Mouse (Mus musculus): ENCODE results near the gene P3h1. TPM values are rescaled to one million over a fixed set of nuclear protein-coding genes. Genes with fewer than 3 reads are reported as not detected.
A peak's percentile ranks its signal among the peaks of the same experiment; 100 is the strongest.

P3h1 gene
- 1 to 10 TPM; 6.5 to 6.9 TPM for total RNA-seq (2021)

GRCm38 (mm10) chr4:119232410-119233255 lies at the start of gene P3h1, which contains the start of gene AU022252:
Gene P3h1 (plus strand): TSS chr4:119232915.
Gene AU022252 (minus strand): TSS chr4:119232712.
- DNase-seq (ENCODE audit: low spot score in 2 of 2): peak; percentile 98 to 100
- intact Hi-C loops (cut with DNase I): no loop called here

GRCm38 (mm10) chr4:119183525-119183924 lies 49.2 kb upstream of the P3h1 start:
- intact Hi-C loops (cut with DNase I): loop anchor here (10.0 kb wide), 1 partner anchor 539 kb away; no protein-coding TSS in a partner anchor
- no peak for DNase-seq (ENCODE audit: low spot score in 2 of 2)

GRCm38 (mm10) chr4:119185771-119186170 lies 46.9 kb upstream of the P3h1 start:
- intact Hi-C loops (cut with DNase I): loop anchor here (10.0 kb wide), 1 partner anchor 541 kb away; no protein-coding TSS in a partner anchor
- no peak for DNase-seq (ENCODE audit: low spot score in 2 of 2)

- intact Hi-C loops (cut with DNase I): loop anchor here (10.0 kb wide), 1 partner anchor 543 kb away; no protein-coding TSS in a partner anchor
These were observed 44.5 kb upstream of the P3h1 start for GRCm38 (mm10) chr4:119188060-119188785.

GRCm38 (mm10) chr4:119189392-119189791 lies 43.3 kb upstream of the P3h1 start:
- DNase-seq (ENCODE audit: low spot score in 2 of 2): no peak

More at GRCm38 (mm10) chr4:119188060-119188785, 44.5 kb upstream of the P3h1 start:
- DNase-seq (ENCODE audit: low spot score in 2 of 2): no peak

GRCm38 (mm10) chr4:119189864-119190263 lies 42.9 kb upstream of the P3h1 start, which contains the start of gene Ermap:
Gene Ermap (minus strand): TSS chr4:119190011.
- intact Hi-C loops (cut with DNase I): loop anchor here (10.0 kb wide), 1 partner anchor 545 kb away; no protein-coding TSS in a partner anchor
- DNase-seq (ENCODE audit: low spot score in 2 of 2): no peak

More at GRCm38 (mm10) chr4:119189392-119189791, 43.3 kb upstream of the P3h1 start:
- intact Hi-C loops (cut with DNase I): loop anchor here (10.0 kb wide), 1 partner anchor 545 kb away; no protein-coding TSS in a partner anchor

GRCm38 (mm10) chr4:119190618-119191017 lies 42.1 kb upstream of the P3h1 start:
- no peak for DNase-seq (ENCODE audit: low spot score in 2 of 2)
- intact Hi-C loops (cut with DNase I): no loop called here

- intact Hi-C loops (cut with DNase I): no loop called here
- DNase-seq (ENCODE audit: low spot score in 2 of 2): no peak
These were observed 41.4 kb upstream of the P3h1 start for GRCm38 (mm10) chr4:119191273-119191672.

- no peak for DNase-seq (ENCODE audit: low spot score in 2 of 2)
- intact Hi-C loops (cut with DNase I): no loop called here
These were observed 40.0 kb upstream of the P3h1 start for GRCm38 (mm10) chr4:119192757-119193156.

- peak; percentile 84 for DNase-seq (ENCODE audit: low spot score in 2 of 2)
- intact Hi-C loops (cut with DNase I): no loop called here
These were observed 37.7 kb upstream of the P3h1 start, which contains the start of gene Svbp for GRCm38 (mm10) chr4:119194909-119195581. Gene Svbp (plus strand): TSS chr4:119195306.

- intact Hi-C loops (cut with DNase I): no loop called here
- no peak for DNase-seq (ENCODE audit: low spot score in 2 of 2)
These were observed 37.0 kb upstream of the P3h1 start for GRCm38 (mm10) chr4:119195582-119196320.

- no peak for DNase-seq (ENCODE audit: low spot score in 2 of 2)
- intact Hi-C loops (cut with DNase I): no loop called here
These were observed 34.6 kb upstream of the P3h1 start for GRCm38 (mm10) chr4:119198105-119198504.

- DNase-seq (ENCODE audit: low spot score in 2 of 2): peak; percentile 52 to 65
- intact Hi-C loops (cut with DNase I): loop anchor here (1.0 to 5.0 kb wide), 2 partner anchors 37 to 199 kb away; no protein-coding TSS in a partner anchor
These were observed 28.0 kb upstream of the P3h1 start for GRCm38 (mm10) chr4:119204672-119205071.

GRCm38 (mm10) chr4:119216667-119217066 lies 16.0 kb upstream of the P3h1 start:
- no peak for DNase-seq (ENCODE audit: low spot score in 2 of 2)
- intact Hi-C loops (cut with DNase I): no loop called here

GRCm38 (mm10) chr4:119218169-119218568 lies 14.5 kb upstream of the P3h1 start, which contains the start of gene Tmem269:
Gene Tmem269 (minus strand): TSS chr4:119218217.
- DNase-seq (ENCODE audit: low spot score in 2 of 2): no peak
- intact Hi-C loops (cut with DNase I): no loop called here

- intact Hi-C loops (cut with DNase I): no loop called here
These were observed 9.0 kb upstream of the P3h1 start for GRCm38 (mm10) chr4:119223696-119224095.

GRCm38 (mm10) chr4:119224534-119224933 lies 8.2 kb upstream of the P3h1 start:
- intact Hi-C loops (cut with DNase I): no loop called here
- no peak for DNase-seq (ENCODE audit: low spot score in 2 of 2)

More at GRCm38 (mm10) chr4:119223696-119224095, 9.0 kb upstream of the P3h1 start:
- peak; percentile 35 to 64 for DNase-seq (ENCODE audit: low spot score in 2 of 2)

GRCm38 (mm10) chr4:119225719-119226118 lies 7.0 kb upstream of the P3h1 start:
- DNase-seq (ENCODE audit: low spot score in 2 of 2): no peak
- intact Hi-C loops (cut with DNase I): no loop called here

GRCm38 (mm10) chr4:119226751-119227150 lies 6.0 kb upstream of the P3h1 start:
- intact Hi-C loops (cut with DNase I): no loop called here
- DNase-seq (ENCODE audit: low spot score in 2 of 2): no peak

All from left cerebral cortex, postnatal 25 days (tissue).